Mouse (Mus musculus) MEL (cell line): ENCODE data around the gene Fam184a. TPM values are rescaled to one million over a fixed set of nuclear protein-coding genes. Genes with fewer than 3 reads are reported as not detected.

ENCODE experiments used
- DNase-seq: peaks from one replicate; pipeline ENCODE4 v3.0.0; 2011; ENCODE audit warnings: low read depth, low spot score
- H3K27ac ChIP-seq: 2 replicates; pipeline ENCODE4 v1.5.1; 2012; ENCODE audit warnings: low read depth, mild to moderate bottlenecking, control low read depth, low read length, moderate library complexity; ENCODE audit not compliant: control insufficient read depth
- H3K27me3 ChIP-seq, 2 experiments: fragments of 150-350 bp in 1 of 2; sonication (generic) in 1 of 2; 2 replicates each; pipeline ENCODE4 v1.6.1; 2012; ENCODE audit warnings: low read length in 2 of 2, mild to moderate bottlenecking in 2 of 2, improper control_type of control experiment in 1 of 2, moderate library complexity in 1 of 2; ENCODE audit not compliant: insufficient read depth in 2 of 2, control insufficient read depth in 1 of 2
- H3K36me3 ChIP-seq, 2 experiments: 2 replicates each; pipeline ENCODE4 v1.6.1; 2012 to 2014; ENCODE audit warnings: low read length in 2 of 2, improper control_type of control experiment in 1 of 2, inconsistent platforms in 1 of 2, mild to moderate bottlenecking in 1 of 2; ENCODE audit not compliant: insufficient read depth in 2 of 2, control insufficient read depth in 1 of 2
- H3K4me1 ChIP-seq, 2 experiments: fragments of 150-350 bp in 1 of 2; sonication (generic) in 1 of 2; 2 replicates each; pipeline ENCODE4 v1.6.1; 2012; ENCODE audit warnings: low read length in 2 of 2, improper control_type of control experiment in 1 of 2, mild to moderate bottlenecking in 1 of 2; ENCODE audit not compliant: insufficient read depth in 2 of 2, control insufficient read depth in 1 of 2
- H3K4me3 ChIP-seq, 2 experiments: fragments of 150-350 bp in 1 of 2; sonication (generic) in 1 of 2; 2 replicates each; pipeline ENCODE4 v1.5.1; 2012; ENCODE audit warnings: low read depth in 2 of 2, low read length in 2 of 2, mild to moderate bottlenecking in 2 of 2, moderate library complexity in 2 of 2, control low read depth in 1 of 2, improper control_type of control experiment in 1 of 2; ENCODE audit not compliant: control insufficient read depth in 1 of 2, insufficient read depth in 1 of 2
- H3K79me2 ChIP-seq: 2 replicates; pipeline ENCODE4 v1.6.1; 2012; ENCODE audit warnings: mild to moderate bottlenecking, low read length, moderate library complexity; ENCODE audit not compliant: control insufficient read depth, poor library complexity, insufficient read depth
- H3K9ac ChIP-seq: 2 replicates; pipeline ENCODE4 v1.6.1; 2012; ENCODE audit warnings: low read depth, mild to moderate bottlenecking, control low read depth, low read length, moderate library complexity; ENCODE audit not compliant: control insufficient read depth, poor library complexity, severe bottlenecking
- H3K9me3 ChIP-seq: fragments of 150-350 bp; sonication (generic); replicated peaks from 2 replicates; pipeline ENCODE4 v1.6.1; 2012; ENCODE audit warnings: mild to moderate bottlenecking, low read length, improper control_type of control experiment, moderate library complexity; ENCODE audit not compliant: insufficient read depth
- CHD1 ChIP-seq: IDR thresholded peaks from 2 replicates; pipeline ENCODE4 v1.6.1; 2012; ENCODE audit warnings: low read depth, mild to moderate bottlenecking, inconsistent platforms, low read length, improper control_type of control experiment
- CHD2 ChIP-seq: IDR thresholded peaks from 2 replicates; pipeline ENCODE4 v1.6.1; 2011; ENCODE audit warnings: low read length, improper control_type of control experiment
- CTCF ChIP-seq, 3 experiments: IDR thresholded peaks in 2 of 3; conservative IDR thresholded peaks in 1 of 3; 2 replicates each; pipeline ENCODE4 v1.5.1; 2011 to 2012; ENCODE audit warnings: low read length in 3 of 3, low read depth in 2 of 3, mild to moderate bottlenecking in 2 of 3, improper control_type of control experiment in 1 of 3, inconsistent platforms in 1 of 3, mixed read lengths in 1 of 3, moderate library complexity in 1 of 3; ENCODE audit not compliant: control insufficient read depth in 1 of 3, insufficient read depth in 1 of 3, poor library complexity in 1 of 3, severe bottlenecking in 1 of 3
- ELF1 ChIP-seq: IDR thresholded peaks from 2 replicates; pipeline ENCODE4 v1.6.1; 2014; ENCODE audit warnings: low read depth, mild to moderate bottlenecking, inconsistent platforms, low read length, improper control_type of control experiment, moderate library complexity
- EP300 ChIP-seq, 2 experiments: IDR thresholded peaks; 2 replicates each; pipeline ENCODE4 v1.6.1; 2011; ENCODE audit warnings: improper control_type of control experiment in 2 of 2, low read length in 2 of 2, low read depth in 1 of 2, mild to moderate bottlenecking in 1 of 2
- GABPA ChIP-seq: IDR thresholded peaks from 2 replicates; pipeline ENCODE4 v1.6.1; 2012; ENCODE audit warnings: low read depth, mild to moderate bottlenecking, inconsistent platforms, low read length, improper control_type of control experiment, moderate library complexity
- GATA1 ChIP-seq: IDR thresholded peaks from 2 replicates; pipeline ENCODE4 v1.6.1; 2011; ENCODE audit warnings: low read depth, low read length, improper control_type of control experiment
- HCFC1 ChIP-seq: IDR thresholded peaks from 2 replicates; pipeline ENCODE4 v1.6.1; 2012; ENCODE audit warnings: low read depth, mild to moderate bottlenecking, inconsistent platforms, low read length, improper control_type of control experiment, moderate library complexity
- JUND ChIP-seq: IDR thresholded peaks from 2 replicates; pipeline ENCODE4 v1.6.1; 2011; ENCODE audit warnings: low read depth, mild to moderate bottlenecking, improper control_type of control experiment, low read length
- KAT2A ChIP-seq: conservative IDR thresholded peaks from 2 replicates; pipeline ENCODE4 v1.6.1; 2012; ENCODE audit warnings: low read depth, low read length, improper control_type of control experiment, inconsistent platforms
- MAFK ChIP-seq: IDR thresholded peaks from 2 replicates; pipeline ENCODE4 v1.6.1; 2011; ENCODE audit warnings: low read depth, mild to moderate bottlenecking, low read length, improper control_type of control experiment, borderline replicate concordance
- MAZ ChIP-seq: IDR thresholded peaks from 2 replicates; pipeline ENCODE4 v1.6.1; 2012; ENCODE audit warnings: low read depth, mild to moderate bottlenecking, inconsistent platforms, low read length, improper control_type of control experiment
- MEF2A ChIP-seq: IDR thresholded peaks from 2 replicates; pipeline ENCODE4 v1.6.1; 2014; ENCODE audit warnings: low read depth, mild to moderate bottlenecking, inconsistent platforms, low read length, improper control_type of control experiment; ENCODE audit not compliant: poor library complexity, insufficient replicate concordance, severe bottlenecking; ENCODE audit errors: extremely low read depth
- MXI1 ChIP-seq: IDR thresholded peaks from 2 replicates; pipeline ENCODE4 v1.6.1; 2011; ENCODE audit warnings: mild to moderate bottlenecking, low read depth, low read length, improper control_type of control experiment
- MYC ChIP-seq: IDR thresholded peaks from 2 replicates; pipeline ENCODE4 v1.6.1; 2011; ENCODE audit warnings: low read depth, mild to moderate bottlenecking, low read length, improper control_type of control experiment, moderate library complexity
- NELFE ChIP-seq: IDR thresholded peaks from 2 replicates; pipeline ENCODE4 v1.6.1; 2011; ENCODE audit warnings: low read depth, low read length, improper control_type of control experiment
- POLR2A ChIP-seq, 2 experiments: IDR thresholded peaks; 2 replicates each; pipeline ENCODE4 v1.6.1; 2011 to 2012; ENCODE audit warnings: low read length in 2 of 2, mild to moderate bottlenecking in 2 of 2, control low read depth in 1 of 2, improper control_type of control experiment in 1 of 2, low read depth in 1 of 2, moderate library complexity in 1 of 2; ENCODE audit not compliant: control insufficient read depth in 1 of 2, insufficient read depth in 1 of 2, poor library complexity in 1 of 2
- POLR2AphosphoS5 ChIP-seq: IDR thresholded peaks from 2 replicates; pipeline ENCODE4 v1.6.1; 2012; ENCODE audit warnings: low read depth, borderline replicate concordance, mild to moderate bottlenecking, inconsistent platforms, low read length, moderate library complexity, mixed read lengths
- RCOR1 ChIP-seq: IDR thresholded peaks from 2 replicates; pipeline ENCODE4 v1.6.1; 2012; ENCODE audit warnings: low read depth, mild to moderate bottlenecking, inconsistent platforms, low read length, improper control_type of control experiment
- SIN3A ChIP-seq: IDR thresholded peaks from 2 replicates; pipeline ENCODE4 v1.6.1; 2012; ENCODE audit warnings: low read length, improper control_type of control experiment, inconsistent platforms
- TAL1 ChIP-seq: IDR thresholded peaks from 2 replicates; pipeline ENCODE4 v1.6.1; 2012; ENCODE audit warnings: mild to moderate bottlenecking, inconsistent platforms, low read length, moderate library complexity, mixed read lengths
- TBP ChIP-seq: IDR thresholded peaks from 2 replicates; pipeline ENCODE4 v1.8.0; 2011; ENCODE audit warnings: low read depth, low read length, improper control_type of control experiment
- UBTF ChIP-seq: IDR thresholded peaks from 2 replicates; pipeline ENCODE4 v1.6.1; 2012; ENCODE audit warnings: low read depth, mild to moderate bottlenecking, inconsistent platforms, low read length, improper control_type of control experiment, moderate library complexity, borderline replicate concordance; ENCODE audit not compliant: insufficient read depth
- USF1 ChIP-seq: IDR thresholded peaks from 2 replicates; pipeline ENCODE4 v1.6.1; 2014; ENCODE audit warnings: low read depth, mild to moderate bottlenecking, inconsistent platforms, low read length, improper control_type of control experiment, moderate library complexity
- ZKSCAN1 ChIP-seq: IDR thresholded peaks from 2 replicates; pipeline ENCODE4 v1.6.1; 2012; ENCODE audit warnings: low read depth, mild to moderate bottlenecking, inconsistent platforms, low read length, improper control_type of control experiment, moderate library complexity
- ZMIZ1 ChIP-seq: IDR thresholded peaks from 2 replicates; pipeline ENCODE4 v1.6.1; 2012; ENCODE audit warnings: low read depth, mild to moderate bottlenecking, inconsistent platforms, low read length, improper control_type of control experiment, moderate library complexity
- ZNF384 ChIP-seq: IDR thresholded peaks from 2 replicates; pipeline ENCODE4 v1.6.1; 2012; ENCODE audit warnings: low read depth, mild to moderate bottlenecking, inconsistent platforms, low read length, improper control_type of control experiment
- polyA plus RNA-seq, 2 experiments: library from polyadenylated mRNA; stranded (reverse) in 1 of 2; unstranded in 1 of 2; fragments of >175 nt in 1 of 2; fragments of >200 nt in 1 of 2; gene quantifications; 2 replicates each; pipeline versions ENCODE4 v1.2.1 to v1.2.4; 2012; ENCODE audit warnings: low replicate concordance in 2 of 2, low read depth in 1 of 2; ENCODE audit not compliant: insufficient read length in 2 of 2, insufficient read depth in 1 of 2, missing spikeins in 1 of 2
- total RNA-seq: library from RNA; depleted of rRNA; stranded (reverse); fragments of 300-350 nt; gene quantifications from 2 replicates; pipeline ENCODE4 v1.2.3, GENCODE M21; 2012

The Fam184a gene
- total and polyA plus RNA-seq, 3 experiments = not detected

DNA sequence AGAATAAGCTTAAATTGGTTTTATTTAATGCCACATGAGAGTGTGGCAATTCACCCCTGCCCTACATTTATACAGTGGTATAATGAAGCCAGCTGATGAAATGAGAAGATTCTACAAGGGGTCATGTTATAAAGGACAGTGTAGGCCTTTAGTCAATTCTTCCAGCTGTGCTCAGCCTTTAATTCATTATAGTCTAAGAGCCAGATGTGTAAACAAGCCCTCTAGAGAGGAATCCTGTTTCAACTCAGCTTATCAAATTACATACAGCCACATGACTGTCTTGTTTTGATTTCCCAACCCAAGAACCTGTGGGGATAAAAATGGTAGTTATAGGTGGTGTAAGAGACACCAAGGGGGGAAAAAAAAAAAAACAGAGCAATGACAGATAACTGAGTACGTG lies 22.0 kb downstream of the Fam184a start:
- Histone ChIP-seq H3K4me1 (no peaks in the 10 kb centered on the region), H3K27me3 (no peaks in the 10 kb centered on the region; a peak in 3 of 4 replicates), H3K79me2 (no peaks in the 10 kb centered on the region), H3K9ac (no peak overlapping the region), H3K27ac (no peak overlapping the region), H3K4me3 (no peak overlapping the region)
- no peak for DNase-seq
- TF ChIP-seq USF1 (no peak), MYC (no peak), MXI1 (no peak), MAFK (no peak), ELF1 (no peak), RCOR1 (no peak), HCFC1 (no peak), ZMIZ1 (no peak), UBTF (no peak), MEF2A (no peak), KAT2A (no peak), ZNF384 (no peak), CTCF (IDR thresholded peaks at IDR 0.05 in 2 of 3, conservative IDR thresholded peaks at IDR 0.05 in 1 of 3; ENCODE audit: control insufficient read depth in 1 of 3, insufficient read depth in 1 of 3, low read depth in 2 of 3, low read length in 3 of 3, poor library complexity in 1 of 3, severe bottlenecking in 1 of 3) (no peak), POLR2A (IDR thresholded peaks at IDR 0.05; ENCODE audit: control insufficient read depth in 1 of 2, insufficient read depth in 1 of 2, low read depth in 1 of 2, low read length in 2 of 2, poor library complexity in 1 of 2) (no peak), ZKSCAN1 (no peak), GABPA (no peak), MAZ (no peak)
- TF ChIP-seq, all 39 proteins: peak for 0
- H3K36me3 ChIP-seq = no peaks in the 10 kb centered on the region
- H3K9me3 ChIP-seq = no peaks in the 10 kb centered on the region

DNA sequence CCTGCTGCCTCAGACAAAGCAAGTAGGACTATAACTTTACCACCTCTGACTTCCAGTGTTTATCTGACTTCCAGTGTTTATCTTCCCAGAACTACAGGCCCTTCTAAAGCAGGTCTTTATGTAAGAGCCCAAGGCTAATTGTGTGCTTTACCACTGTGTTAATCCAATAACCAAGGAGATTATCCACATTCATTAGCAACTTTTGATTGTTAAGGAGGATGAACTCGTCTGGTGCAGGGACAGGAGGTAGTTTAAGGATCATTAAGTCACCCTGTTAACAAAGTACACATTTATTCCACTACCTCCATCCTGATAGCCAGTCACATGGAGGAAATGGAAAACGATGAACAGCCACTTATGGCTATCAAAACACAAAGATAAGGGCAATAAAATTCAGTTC lies 25.6 kb downstream of the Fam184a start:
- Histone ChIP-seq H3K79me2 (no peaks in the 10 kb centered on the region), H3K27me3 (no peaks in the 10 kb centered on the region; a peak in 1 of 4 replicates), H3K4me3 (no peak overlapping the region), H3K4me1 (no peaks in the 10 kb centered on the region), H3K9me3 (no peaks in the 10 kb centered on the region), H3K27ac (no peak overlapping the region), H3K36me3 (no peaks in the 10 kb centered on the region), H3K9ac (no peak overlapping the region)
- no peak for DNase-seq
- TF ChIP-seq USF1 = no peak
- TF ChIP-seq GATA1 = no peak
- TF ChIP-seq ZMIZ1 = no peak
- no peak for TF ChIP-seq KAT2A
- no peak for TF ChIP-seq EP300 (IDR thresholded peaks at IDR 0.05; ENCODE audit: low read depth in 1 of 2, low read length in 2 of 2)
- TF ChIP-seq TAL1 = no peak
- no peak for TF ChIP-seq MAFK
- no peak for TF ChIP-seq JUND
- no peak for TF ChIP-seq MXI1
- no peak for TF ChIP-seq ELF1
- no peak for TF ChIP-seq CHD1
- no peak for TF ChIP-seq SIN3A
- TF ChIP-seq ZNF384 = no peak
- TF ChIP-seq NELFE = no peak
- no peak for TF ChIP-seq TBP
- no peak for TF ChIP-seq CHD2
- no peak for TF ChIP-seq POLR2AphosphoS5
- no peak for TF ChIP-seq MAZ
